Mouse (Mus musculus): ENCODE data around the gene Senp1.

Senp1 gene

GRCm38 (mm10) chr15:97999991-98000390 lies 93.6 kb downstream of the Senp1 start:
- no peak for DNase-seq

- no peak for DNase-seq
Observed at GRCm38 (mm10) chr15:97999546-97999945, 94.0 kb downstream of the Senp1 start.

GRCm38 (mm10) chr15:97996716-97997256 lies 96.8 kb downstream of the Senp1 start:
- DNase-seq: peak; percentile 54

GRCm38 (mm10) chr15:97992712-97993286 lies 100.7 kb downstream of the Senp1 start:
- peak; percentile 77 for DNase-seq

- DNase-seq: no peak
Observed at GRCm38 (mm10) chr15:97992027-97992711, 101.4 kb downstream of the Senp1 start.

- no peak for DNase-seq
Observed at GRCm38 (mm10) chr15:97991285-97991895, 102.2 kb downstream of the Senp1 start.

- no peak for DNase-seq
Observed at GRCm38 (mm10) chr15:97990721-97991120, 102.8 kb downstream of the Senp1 start.

- no peak for DNase-seq
Observed at GRCm38 (mm10) chr15:97990124-97990523, 103.4 kb downstream of the Senp1 start.

- DNase-seq: no peak
Observed at GRCm38 (mm10) chr15:97989544-97989943, 104.0 kb downstream of the Senp1 start.
